Mouse (Mus musculus) liver, postnatal 0 days (tissue): ENCODE measurements at regions not wholly inside any gene's neighbourhood (a gene's known extent, or its start where the extent isn't known, plus 50 kb on each side); places are given as distances from the start of the nearest gene placed in this dataset.

ENCODE experiments used
- ATAC-seq: fragments of 200-750 bp; cut with Nextera tagmentation; 2 replicates; pipeline ENCODE4 v1.8.0; 2017; ENCODE audit warnings: mild to moderate bottlenecking, moderate library complexity
- DNase-seq: peaks from one replicate; pipeline ENCODE4 v3.0.0-alpha.2; 2016
- H3K27ac ChIP-seq: fragments of 300-500 bp; sonication (generic); 2 replicates; pipeline ENCODE4 v1.5.1; 2014; ENCODE audit warnings: antibody characterized with exemption, moderate library complexity, mild to moderate bottlenecking, low read depth
- H3K27me3 ChIP-seq: fragments of 300-500 bp; sonication (generic); 2 replicates; pipeline ENCODE4 v1.6.1; 2014; ENCODE audit warnings: low read length, control low read depth, mixed read lengths; ENCODE audit not compliant: insufficient read depth
- H3K36me3 ChIP-seq: fragments of 300-500 bp; sonication (generic); replicated peaks from 2 replicates; pipeline ENCODE4 v1.6.1; 2014; ENCODE audit warnings: mild to moderate bottlenecking, control low read depth, low read length, moderate library complexity, mixed read lengths; ENCODE audit not compliant: insufficient read depth
- H3K4me1 ChIP-seq: fragments of 300-500 bp; sonication (generic); 2 replicates; pipeline ENCODE4 v1.6.1; 2014; ENCODE audit warnings: antibody characterized with exemption, mild to moderate bottlenecking, control low read depth; ENCODE audit not compliant: insufficient read depth
- H3K4me2 ChIP-seq: fragments of 300-500 bp; sonication (generic); 2 replicates; pipeline ENCODE4 v1.6.1; 2014; ENCODE audit warnings: low read depth, mild to moderate bottlenecking, low read length, moderate library complexity, mixed read lengths
- H3K4me3 ChIP-seq: fragments of 300-500 bp; sonication (generic); 2 replicates; pipeline ENCODE4 v1.5.1; 2014; ENCODE audit warnings: low read depth, low read length
- H3K9ac ChIP-seq: fragments of 300-500 bp; sonication (generic); replicated peaks from 2 replicates; pipeline ENCODE4 v1.6.1; 2014; ENCODE audit warnings: mild to moderate bottlenecking, moderate library complexity
- H3K9me3 ChIP-seq: fragments of 300-500 bp; sonication (generic); 2 replicates; pipeline ENCODE4 v1.6.1; 2016; ENCODE audit warnings: mild to moderate bottlenecking, control low read depth, low read length, mixed read lengths
- CTCF ChIP-seq: sonication (generic); IDR thresholded peaks from 2 replicates; pipeline ENCODE4 v1.5.1; 2016; ENCODE audit warnings: antibody characterized with exemption, low read depth
- EP300 ChIP-seq: IDR thresholded peaks from 2 replicates; pipeline ENCODE4 v1.6.1; 2016; ENCODE audit warnings: antibody characterized with exemption, low read depth, mild to moderate bottlenecking
- WGBS: fragments of 180-500 bp; shearing (Covaris S2); extraction: QIAGEN DNeasy Blood & Tissue Kit; methylation state at CpG from one replicate; pipeline ENCODE4 v1.1.7; 2014; ENCODE audit not compliant: insufficient replicate concordance; 5-methylcytosine and 5-hydroxymethylcytosine counted together

GRCm38 (mm10) chr6:116821215-116821912 is 104.7 kb upstream of the Tmem72 start:
- DNase-seq (no peak), ATAC-seq (no peak)
- Histone ChIP-seq H3K4me1 (no peaks in the 10 kb centered on the region), H3K4me3 (no peak overlapping the region), H3K9ac (no peak overlapping the region), H3K27ac (no peak overlapping the region), H3K4me2 (no peak overlapping the region), H3K36me3 (no peaks in the 10 kb centered on the region), H3K27me3 (no peaks in the 10 kb centered on the region), H3K9me3 (no peaks in the 10 kb centered on the region)
- WGBS, result 68% methylated on average over 12 of the region's 12 CpGs
- no peak for TF ChIP-seq EP300
- no peak for TF ChIP-seq CTCF

GRCm38 (mm10) chr6:116822605-116823004 is 105.9 kb upstream of the Tmem72 start:
- H3K4me1 ChIP-seq, result no peaks in the 10 kb centered on the region
- WGBS, result 80% methylated on average over 6 of the region's 6 CpGs
- no peaks in the 10 kb centered on the region for H3K9me3 ChIP-seq
- H3K9ac ChIP-seq, result no peak overlapping the region
- H3K27ac ChIP-seq, result no peak overlapping the region
- no peak for DNase-seq
- H3K4me3 ChIP-seq, result no peak overlapping the region
- H3K4me2 ChIP-seq, result no peak overlapping the region
- TF ChIP-seq CTCF (no peak), EP300 (no peak)
- no peak for ATAC-seq
- no peaks in the 10 kb centered on the region for H3K36me3 ChIP-seq
- no peaks in the 10 kb centered on the region for H3K27me3 ChIP-seq

DNA sequence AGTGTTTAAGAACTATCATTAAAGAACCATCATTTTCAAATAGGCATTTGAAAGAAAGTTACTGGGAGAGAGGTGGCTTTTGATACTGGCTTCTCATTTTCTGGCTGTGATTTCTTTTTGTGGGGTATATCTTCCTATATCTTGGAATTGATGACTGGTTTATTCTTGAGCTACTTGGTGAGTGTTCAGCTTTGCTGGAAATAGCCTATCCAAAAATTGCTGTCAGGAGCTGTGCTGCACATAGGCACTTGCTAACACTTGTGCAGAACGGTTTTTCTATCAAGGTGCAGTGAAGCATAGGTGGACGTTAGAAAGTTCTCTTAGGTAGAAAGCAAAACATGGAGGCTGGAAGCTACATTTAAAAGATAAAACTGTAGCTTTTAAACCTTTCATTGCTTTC is 108.9 kb upstream of the Tmem72 start:
- ATAC-seq (no peak), DNase-seq (no peak)
- H3K4me1 ChIP-seq, result no peaks in the 10 kb centered on the region
- no peaks in the 10 kb centered on the region for H3K9me3 ChIP-seq
- H3K9ac ChIP-seq, result no peak overlapping the region
- no peaks in the 10 kb centered on the region for H3K27me3 ChIP-seq
- no peak overlapping the region for H3K4me2 ChIP-seq
- WGBS, result 68% methylated on average over 2 of the region's 2 CpGs
- no peak overlapping the region for H3K4me3 ChIP-seq
- no peaks in the 10 kb centered on the region for H3K36me3 ChIP-seq
- H3K27ac ChIP-seq, result no peak overlapping the region
- TF ChIP-seq CTCF (no peak), EP300 (no peak)

DNA sequence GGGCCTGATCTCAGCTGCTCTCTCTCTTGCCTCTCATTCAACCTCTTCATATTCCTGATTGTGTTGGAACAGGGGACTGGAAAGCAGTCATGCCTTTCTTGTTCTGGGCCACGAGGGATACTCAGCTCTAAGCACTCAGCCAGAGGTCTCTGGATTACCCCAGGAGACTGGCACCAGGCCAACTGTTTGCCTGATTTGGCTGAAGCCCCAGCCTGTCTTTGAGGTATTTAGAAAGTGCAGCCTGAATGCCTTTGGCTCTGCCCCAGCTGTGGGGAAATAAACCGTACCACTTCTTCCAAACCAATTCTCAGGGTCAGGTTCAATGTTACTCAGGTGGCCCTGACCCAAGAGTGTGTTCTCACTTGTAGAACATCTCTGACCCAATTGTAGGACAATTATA is 112.6 kb upstream of the Tmem72 start:
- no peak overlapping the region for H3K4me2 ChIP-seq
- H3K36me3 ChIP-seq, result no peaks in the 10 kb centered on the region
- no peaks in the 10 kb centered on the region for H3K9me3 ChIP-seq
- no peak overlapping the region for H3K9ac ChIP-seq
- TF ChIP-seq CTCF (no peak), EP300 (no peak)
- no peak overlapping the region for H3K27ac ChIP-seq
- H3K27me3 ChIP-seq, result no peaks in the 10 kb centered on the region
- DNase-seq, result peak; percentile 67
- no peak overlapping the region for H3K4me3 ChIP-seq
- no peaks in the 10 kb centered on the region for H3K4me1 ChIP-seq
- peak; percentile 25; the same call in 1 of the 2 replicates for ATAC-seq
- 48% methylated on average over 2 of the region's 2 CpGs for WGBS

DNA sequence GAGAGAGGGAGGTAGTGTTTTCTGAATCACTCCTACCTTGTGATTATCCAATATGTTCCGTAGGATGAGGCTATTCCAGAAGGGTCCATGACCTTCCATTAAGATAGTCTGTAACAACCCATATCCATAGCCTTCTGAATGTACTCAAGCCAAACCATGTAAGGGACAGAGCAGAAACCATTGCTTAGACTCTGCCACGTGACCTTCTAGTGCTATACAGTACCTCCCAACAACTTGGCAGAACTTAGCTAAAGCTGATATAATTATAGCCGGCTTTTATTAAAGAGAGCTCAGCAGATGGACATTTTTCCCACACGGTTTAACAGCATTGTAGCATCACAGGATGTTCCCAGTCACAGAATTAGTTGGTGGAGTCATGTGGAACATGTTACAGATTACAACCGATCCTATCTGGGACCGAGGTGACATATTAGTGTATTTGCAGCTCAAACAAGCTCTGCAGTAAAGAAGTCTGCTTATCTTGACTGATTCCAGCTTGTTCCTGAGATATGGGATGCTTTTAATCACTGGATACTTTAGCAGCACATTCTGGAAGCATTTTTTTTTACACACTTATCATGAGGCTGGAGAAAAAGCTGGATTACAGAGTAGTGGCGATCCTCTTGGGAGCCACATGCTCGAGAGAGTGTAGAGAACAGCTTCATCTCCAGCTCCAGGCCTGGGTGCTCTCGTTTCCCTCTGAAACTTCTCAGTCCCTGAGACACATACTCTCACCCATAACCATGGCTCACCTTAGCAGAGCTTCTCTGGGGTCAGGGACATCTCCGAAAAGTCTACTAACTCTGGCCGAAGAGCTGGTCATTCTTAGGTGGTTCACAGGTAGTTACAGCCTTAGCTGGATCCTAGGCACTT is 129.5 kb upstream of the Tmem72 start:
- no peak for TF ChIP-seq CTCF
- no peak for TF ChIP-seq EP300
- H3K4me2 ChIP-seq, result no peak overlapping the region
- 65% methylated on average over 11 of the region's 11 CpGs for WGBS
- no peaks in the 10 kb centered on the region for H3K27me3 ChIP-seq
- DNase-seq, result no peak
- no peak for ATAC-seq
- no peaks in the 10 kb centered on the region for H3K9me3 ChIP-seq
- no peak overlapping the region for H3K9ac ChIP-seq
- no peak overlapping the region for H3K4me3 ChIP-seq
- H3K36me3 ChIP-seq, result no peaks in the 10 kb centered on the region
- H3K27ac ChIP-seq, result no peak overlapping the region
- no peaks in the 10 kb centered on the region for H3K4me1 ChIP-seq

GRCm38 (mm10) chr6:116848538-116849093 is 131.9 kb upstream of the Tmem72 start:
- Histone ChIP-seq H3K4me3 (no peak overlapping the region), H3K4me2 (no peak overlapping the region), H3K9ac (no peak overlapping the region), H3K36me3 (no peaks in the 10 kb centered on the region), H3K4me1 (no peaks in the 10 kb centered on the region), H3K27me3 (no peaks in the 10 kb centered on the region), H3K27ac (no peak overlapping the region), H3K9me3 (no peaks in the 10 kb centered on the region)
- TF ChIP-seq CTCF (no peak), EP300 (no peak)
- ATAC-seq (no peak), DNase-seq (no peak)
- 71% methylated on average over 10 of the region's 10 CpGs for WGBS
